Mouse (Mus musculus) hindbrain, embryonic 15.5 days (tissue): ENCODE measurements around the gene Ccdc57. TPM values are rescaled to one million over a fixed set of nuclear protein-coding genes. Genes with fewer than 3 reads are reported as not detected.

Source experiments
- ATAC-seq: fragments of 200-750 bp; cut with Nextera tagmentation; 2 replicates; pipeline ENCODE4 v1.8.0; 2017; ENCODE audit warnings: low read depth, moderate number of reproducible peaks, moderate TSS enrichment; ENCODE audit not compliant: low FRiP score
- H3K27ac ChIP-seq: fragments of 300-500 bp; sonication (generic); replicated peaks from 2 replicates; pipeline ENCODE4 v1.5.1; 2015; ENCODE audit warnings: mild to moderate bottlenecking, inconsistent platforms
- H3K27me3 ChIP-seq: fragments of 300-500 bp; sonication (generic); 2 replicates; pipeline ENCODE4 v1.6.1; 2015; ENCODE audit warnings: control low read depth, inconsistent platforms
- H3K36me3 ChIP-seq: fragments of 300-500 bp; sonication (generic); 2 replicates; pipeline ENCODE4 v1.6.1; 2015; ENCODE audit warnings: control low read depth, inconsistent platforms
- H3K4me1 ChIP-seq: fragments of 300-500 bp; sonication (generic); replicated peaks from 2 replicates; pipeline ENCODE4 v1.6.1; 2015; ENCODE audit warnings: control low read depth, inconsistent platforms
- H3K4me2 ChIP-seq: fragments of 300-500 bp; sonication (generic); 2 replicates; pipeline ENCODE4 v1.6.1; 2015; ENCODE audit warnings: moderate library complexity, mild to moderate bottlenecking, inconsistent platforms
- H3K4me3 ChIP-seq: fragments of 300-500 bp; sonication (generic); 2 replicates; pipeline ENCODE4 v1.5.1; 2015; ENCODE audit warnings: mild to moderate bottlenecking, inconsistent platforms
- H3K9ac ChIP-seq: fragments of 300-500 bp; sonication (generic); 2 replicates; pipeline ENCODE4 v1.6.1; 2015; ENCODE audit warnings: inconsistent platforms
- H3K9me3 ChIP-seq: fragments of 300-500 bp; sonication (generic); 2 replicates; pipeline ENCODE4 v1.6.1; 2016; ENCODE audit warnings: control low read depth, inconsistent platforms
- WGBS: fragments of 180-500 bp; shearing (Covaris S2); methylation state at CpG from one replicate; pipeline ENCODE4 v1.1.7; 2015; 5-methylcytosine and 5-hydroxymethylcytosine counted together
- polyA plus RNA-seq: library from polyadenylated mRNA; unstranded; fragments of >200 nt; fragmentation: Nextera tagmentation; extraction: Ambion mirVana; gene quantifications from 2 replicates; pipeline ENCODE4 v1.2.1, GENCODE M21; 2015

Ccdc57 gene
- polyA plus RNA-seq, 1 experiment from 2014 or later = 6.1 TPM

DNA sequence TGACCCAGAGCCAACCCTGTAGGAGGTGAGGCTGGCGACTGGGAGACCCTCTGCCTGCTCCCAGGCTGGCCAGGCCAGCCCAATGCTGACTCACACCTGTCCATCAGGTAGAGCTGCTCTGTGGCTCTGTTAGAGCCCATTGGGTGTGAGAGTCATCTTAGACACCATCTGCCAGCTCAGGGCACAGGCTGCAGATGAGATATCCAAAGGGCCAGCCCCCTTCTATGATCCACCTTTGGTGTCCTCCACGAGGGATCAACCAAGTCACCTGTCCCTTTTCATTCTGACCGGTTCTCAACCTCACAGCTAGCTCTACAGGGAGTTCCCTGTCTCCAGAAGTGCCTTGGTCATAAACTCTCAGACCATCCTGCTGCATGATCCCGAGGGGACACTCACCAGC lies 110.4 kb downstream of the Ccdc57 start:
- 64% methylated on average over 4 of the region's 4 CpGs for WGBS
- Histone ChIP-seq H3K4me3 (peak overlapping the region; percentile 64), H3K4me1 (peaks cover 45% of the 10 kb centered on the region), H3K36me3 (peaks cover 38% of the 10 kb centered on the region), H3K9ac (peak overlapping the region; percentile 85), H3K4me2 (peak overlapping the region; percentile 85), H3K27me3 (no peaks in the 10 kb centered on the region), H3K9me3 (no peaks in the 10 kb centered on the region), H3K27ac (no peak overlapping the region)
- ATAC-seq = no peak

DNA sequence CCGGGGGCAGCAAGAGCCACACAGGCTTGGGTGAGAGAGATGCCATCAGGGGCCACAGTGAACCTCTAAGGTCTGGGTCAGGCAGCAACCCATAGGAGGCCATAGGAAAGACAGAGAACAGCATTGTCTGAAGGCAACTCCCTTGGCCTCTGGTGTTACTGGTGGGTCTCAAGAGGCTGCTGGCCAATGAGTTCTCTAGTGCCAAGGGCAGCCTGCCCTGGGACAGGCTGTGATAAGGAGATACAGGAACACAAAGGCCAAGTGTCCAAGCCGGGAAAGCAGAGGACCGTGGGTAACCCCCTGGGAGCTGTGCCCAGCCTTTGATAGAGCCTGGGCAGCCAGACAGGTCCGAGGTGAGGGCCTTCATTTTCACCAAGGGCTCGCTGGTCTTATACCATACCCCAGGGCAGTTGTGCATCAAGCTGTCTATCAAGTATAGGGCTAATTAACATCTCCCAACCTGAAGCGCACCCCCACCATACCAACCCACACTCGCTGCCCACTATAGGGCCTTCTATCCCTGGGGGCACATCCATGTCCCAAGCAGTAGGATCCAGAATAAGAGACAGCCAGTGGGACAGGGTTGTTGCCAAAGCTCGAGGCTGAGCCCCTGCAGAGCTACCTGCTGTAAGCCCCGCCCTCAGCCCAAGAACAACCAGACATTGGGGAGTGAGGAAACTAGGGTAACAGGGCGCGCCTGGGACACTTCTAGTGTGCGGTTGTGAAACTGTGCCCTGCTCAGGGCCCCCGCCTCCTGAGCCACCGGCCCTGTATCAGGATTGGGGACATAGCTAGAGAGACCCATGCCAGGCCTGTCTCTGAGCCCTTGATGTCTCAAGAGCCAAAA lies 111.4 kb downstream of the Ccdc57 start:
- H3K9ac ChIP-seq = peak overlapping the region; percentile 85
- peaks cover 49% of the 10 kb centered on the region for H3K36me3 ChIP-seq
- no peaks in the 10 kb centered on the region for H3K27me3 ChIP-seq
- peak overlapping the region; percentile 85 for H3K4me2 ChIP-seq
- 77% methylated on average over 14 of the region's 14 CpGs for WGBS
- peak overlapping the region; percentile 64 for H3K4me3 ChIP-seq
- H3K27ac ChIP-seq = no peak overlapping the region
- H3K4me1 ChIP-seq = peaks cover 45% of the 10 kb centered on the region
- ATAC-seq = no peak
- no peaks in the 10 kb centered on the region for H3K9me3 ChIP-seq

DNA sequence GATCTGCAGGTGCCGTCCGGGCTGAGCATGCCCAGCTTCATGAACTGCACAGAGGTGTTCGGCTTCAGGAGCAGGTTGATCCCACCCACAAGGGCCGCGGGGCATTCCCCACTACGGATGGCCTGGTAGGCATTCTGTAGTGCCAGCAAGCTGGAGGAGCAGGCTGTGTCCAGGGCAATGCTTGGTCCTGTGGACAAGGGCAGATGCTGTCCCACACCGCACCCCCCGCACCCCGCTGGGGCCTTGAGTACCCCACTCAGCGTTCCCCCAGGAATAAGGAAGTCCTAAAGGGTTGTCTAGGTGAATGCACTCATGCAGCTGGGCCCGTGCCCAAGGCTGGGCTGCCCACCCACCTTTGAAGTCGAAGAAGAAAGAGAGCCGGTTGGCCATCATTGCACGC lies 112.1 kb downstream of the Ccdc57 start:
- Histone ChIP-seq H3K4me1 (peaks cover 38% of the 10 kb centered on the region), H3K27ac (no peak overlapping the region), H3K27me3 (no peaks in the 10 kb centered on the region), H3K36me3 (peaks cover 56% of the 10 kb centered on the region), H3K4me3 (no peak overlapping the region), H3K4me2 (peak overlapping the region; percentile 85; the same call in 1 of the 2 replicates), H3K9ac (no peak overlapping the region), H3K9me3 (no peaks in the 10 kb centered on the region)
- 83% methylated on average over 14 of the region's 14 CpGs for WGBS
- ATAC-seq = no peak

DNA sequence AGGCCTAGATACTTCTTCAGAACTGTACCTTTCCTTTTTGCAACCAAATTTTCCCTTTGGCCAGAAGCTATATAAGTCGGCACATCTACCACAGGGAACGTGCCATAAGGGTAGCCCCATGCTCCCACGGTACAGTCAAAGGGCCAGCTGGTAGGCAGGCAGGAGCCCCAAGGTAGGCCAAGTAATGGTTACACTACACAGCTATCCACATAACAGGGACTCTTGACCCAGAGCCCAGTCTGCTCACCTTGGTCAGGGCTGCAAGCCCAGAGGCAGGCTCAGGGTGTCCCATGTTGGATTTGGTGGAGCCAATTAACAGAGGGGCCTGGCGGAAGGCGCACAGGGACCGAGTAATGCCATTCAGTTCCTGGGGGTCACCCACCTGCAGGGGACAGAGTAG lies 113.1 kb downstream of the Ccdc57 start:
- ATAC-seq = no peak
- peaks cover 65% of the 10 kb centered on the region for H3K36me3 ChIP-seq
- no peak overlapping the region for H3K9ac ChIP-seq
- no peaks in the 10 kb centered on the region for H3K9me3 ChIP-seq
- peaks cover 29% of the 10 kb centered on the region for H3K4me1 ChIP-seq
- WGBS = 97% methylated on average over 6 of the region's 6 CpGs
- H3K27ac ChIP-seq = no peak overlapping the region
- H3K27me3 ChIP-seq = no peaks in the 10 kb centered on the region
- no peak overlapping the region for H3K4me2 ChIP-seq
- H3K4me3 ChIP-seq = no peak overlapping the region

DNA sequence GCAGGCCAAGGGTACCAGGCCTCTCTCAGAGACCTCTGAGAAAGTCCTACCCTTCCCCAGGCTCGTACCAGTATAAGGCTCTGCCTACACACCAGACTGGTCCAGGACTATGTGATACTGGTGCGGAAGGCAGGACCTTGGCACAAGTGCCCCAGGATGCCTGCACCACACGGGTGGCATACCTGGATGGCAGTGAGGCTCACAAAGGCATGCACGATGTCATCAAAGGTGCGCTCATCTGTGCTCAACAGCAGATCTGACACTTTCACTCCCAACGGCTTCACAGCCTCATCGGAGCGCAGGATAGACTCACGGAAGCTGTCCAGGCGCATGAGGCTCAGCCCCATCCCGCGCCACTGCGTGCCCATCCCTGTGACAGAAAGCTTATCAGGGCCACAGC lies 114.4 kb downstream of the Ccdc57 start:
- Histone ChIP-seq H3K36me3 (peaks cover 78% of the 10 kb centered on the region), H3K4me1 (peaks cover 29% of the 10 kb centered on the region), H3K9me3 (no peaks in the 10 kb centered on the region), H3K4me2 (no peak overlapping the region), H3K27ac (no peak overlapping the region), H3K4me3 (no peak overlapping the region), H3K27me3 (no peaks in the 10 kb centered on the region), H3K9ac (no peak overlapping the region)
- no peak for ATAC-seq
- WGBS = 95% methylated on average over 13 of the region's 13 CpGs

DNA sequence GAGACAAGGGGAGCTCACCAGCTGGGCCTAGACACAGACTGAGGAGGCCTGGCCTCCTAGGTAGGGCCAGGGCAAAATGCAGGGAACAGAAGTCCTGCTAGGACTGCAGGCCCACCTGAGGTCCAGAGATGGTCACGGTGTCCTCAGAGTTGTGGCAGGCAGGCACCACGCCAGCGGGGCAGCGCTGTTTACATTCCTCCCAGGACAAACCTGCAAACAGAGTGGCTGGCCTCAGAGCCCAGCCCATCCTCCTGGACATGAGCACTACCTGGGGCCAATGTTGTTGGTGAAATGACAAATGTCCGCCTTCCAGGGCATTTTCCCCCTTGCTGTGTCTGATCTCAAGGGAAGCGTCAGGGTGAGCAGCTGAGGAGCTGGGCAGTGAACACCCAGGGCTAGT lies 115.3 kb downstream of the Ccdc57 start:
- H3K27ac ChIP-seq = no peak overlapping the region
- 91% methylated on average over 6 of the region's 6 CpGs for WGBS
- H3K4me3 ChIP-seq = no peak overlapping the region
- no peak overlapping the region for H3K4me2 ChIP-seq
- peaks cover 21% of the 10 kb centered on the region for H3K4me1 ChIP-seq
- H3K36me3 ChIP-seq = peaks cover 87% of the 10 kb centered on the region
- H3K9me3 ChIP-seq = no peaks in the 10 kb centered on the region
- no peak for ATAC-seq
- no peaks in the 10 kb centered on the region for H3K27me3 ChIP-seq
- H3K9ac ChIP-seq = no peak overlapping the region

DNA sequence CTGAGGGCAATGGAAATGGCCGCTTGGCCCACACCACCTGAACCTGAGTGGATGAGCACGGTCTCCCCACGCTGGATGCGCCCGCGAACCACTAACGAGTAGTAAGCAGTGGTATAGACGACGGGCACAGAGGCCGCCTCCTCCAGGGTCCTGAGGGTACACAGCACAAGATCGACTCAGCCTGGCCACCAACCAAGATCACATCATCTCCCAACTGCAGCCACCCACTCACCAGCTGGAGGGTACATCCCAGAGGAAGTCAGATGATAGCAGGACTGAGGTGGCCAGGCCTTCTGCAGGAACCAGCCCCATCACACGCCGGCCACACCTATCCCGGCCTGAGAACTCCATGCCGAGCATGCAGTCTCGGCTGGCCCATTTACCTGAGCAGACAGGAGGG lies 120.6 kb downstream of the Ccdc57 start:
- H3K4me1 ChIP-seq = no peaks in the 10 kb centered on the region
- no peaks in the 10 kb centered on the region for H3K27me3 ChIP-seq
- ATAC-seq = no peak
- H3K36me3 ChIP-seq = peaks cover 99% of the 10 kb centered on the region
- WGBS = 96% methylated on average over 16 of the region's 16 CpGs
- H3K9me3 ChIP-seq = no peaks in the 10 kb centered on the region
- H3K4me2 ChIP-seq = no peak overlapping the region
- no peak overlapping the region for H3K4me3 ChIP-seq
- no peak overlapping the region for H3K27ac ChIP-seq
- no peak overlapping the region for H3K9ac ChIP-seq

DNA sequence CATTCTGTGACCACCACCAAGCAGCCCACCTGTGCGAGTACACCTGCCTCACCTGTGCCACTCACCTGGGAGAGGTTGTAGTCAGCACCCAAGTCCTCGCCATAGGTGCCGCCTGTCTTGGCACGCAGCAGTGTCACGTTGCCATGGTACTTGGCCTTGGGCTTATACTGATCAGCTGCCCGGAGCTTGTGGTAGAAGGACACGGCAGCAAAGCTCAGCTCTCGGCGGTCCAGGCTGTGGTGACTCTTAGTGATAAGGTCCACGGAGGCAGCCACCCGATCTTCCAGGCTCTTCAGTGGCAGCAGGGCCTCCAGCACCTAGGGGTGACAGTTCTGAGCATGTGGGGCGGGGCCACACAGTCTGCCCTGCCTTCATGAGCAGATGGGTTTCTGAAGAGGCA lies 124.7 kb downstream of the Ccdc57 start:
- Histone ChIP-seq H3K9me3 (no peaks in the 10 kb centered on the region), H3K36me3 (peaks cover 75% of the 10 kb centered on the region), H3K4me2 (no peak overlapping the region), H3K4me3 (no peak overlapping the region), H3K27me3 (no peaks in the 10 kb centered on the region), H3K9ac (no peak overlapping the region), H3K4me1 (no peaks in the 10 kb centered on the region), H3K27ac (no peak overlapping the region)
- 93% methylated on average over 12 of the region's 12 CpGs for WGBS
- no peak for ATAC-seq

DNA sequence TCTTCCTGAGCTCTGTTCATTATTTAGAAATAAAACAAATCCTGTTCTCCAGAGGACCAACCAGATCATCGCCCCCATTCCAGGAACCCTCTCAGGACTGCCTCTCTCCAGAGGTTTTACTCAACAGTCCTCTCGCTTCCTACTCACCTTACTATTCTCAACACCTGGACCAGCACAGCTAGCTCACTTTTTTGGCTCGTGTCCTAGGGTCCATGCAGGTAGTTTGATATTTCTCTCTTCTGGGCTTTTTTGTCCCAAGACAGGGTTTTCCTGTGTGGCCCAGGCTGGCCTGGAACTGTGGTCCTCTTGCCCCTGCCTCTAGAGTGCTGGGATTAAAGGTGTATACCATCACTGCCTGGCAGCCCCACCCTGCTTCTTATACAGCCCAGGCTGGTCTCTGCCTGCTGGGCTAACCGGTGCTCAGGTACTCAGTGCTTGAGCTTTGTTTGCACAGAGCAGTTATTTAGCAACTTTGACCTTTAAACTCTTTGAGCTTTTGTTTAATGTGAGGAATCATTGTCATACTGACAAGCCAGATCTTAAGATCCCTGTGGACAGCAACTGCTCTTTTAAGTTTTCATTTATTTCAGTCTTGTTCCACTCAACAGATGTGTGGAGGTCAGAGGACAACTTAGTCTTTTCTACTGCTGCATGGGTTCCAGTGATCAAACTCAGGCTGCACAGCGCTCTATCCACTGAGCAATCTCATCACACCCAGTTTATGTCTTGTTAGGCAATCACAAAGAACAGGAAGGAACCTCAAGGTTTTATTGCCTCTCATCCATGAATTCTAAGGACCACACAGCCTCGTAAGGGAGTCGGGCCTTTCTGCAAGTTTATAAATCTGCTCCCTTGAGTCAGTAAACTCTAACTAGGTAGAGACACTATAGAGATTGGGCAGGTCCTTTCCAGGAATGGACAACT lies 127.0 kb downstream of the Ccdc57 start:
- Histone ChIP-seq H3K9ac (no peak overlapping the region), H3K36me3 (peaks cover 51% of the 10 kb centered on the region), H3K9me3 (no peaks in the 10 kb centered on the region), H3K4me2 (no peak overlapping the region), H3K27me3 (no peaks in the 10 kb centered on the region), H3K27ac (no peak overlapping the region), H3K4me3 (no peak overlapping the region), H3K4me1 (no peaks in the 10 kb centered on the region)
- 89% methylated on average over 7 of the region's 7 CpGs for WGBS
- no peak for ATAC-seq

DNA sequence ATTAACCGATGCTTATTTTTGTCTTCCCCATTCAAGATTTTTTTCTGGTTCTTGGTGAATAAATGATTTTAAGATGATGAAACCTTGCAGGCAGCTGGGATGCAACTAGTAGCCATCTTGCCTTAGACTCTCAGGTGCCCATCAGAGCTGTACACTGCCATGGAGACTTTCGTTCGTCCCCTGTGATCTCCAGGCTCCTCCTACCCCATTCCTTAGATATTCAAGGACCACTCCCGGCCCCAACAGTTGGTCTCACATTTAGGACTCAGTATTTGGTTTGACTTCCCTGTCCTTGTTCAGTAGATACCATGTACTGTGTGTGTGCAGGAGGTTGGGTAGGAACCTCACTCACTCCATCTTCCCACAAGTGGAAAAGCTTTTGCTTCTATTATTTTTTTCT lies 127.9 kb downstream of the Ccdc57 start:
- peaks cover 42% of the 10 kb centered on the region for H3K36me3 ChIP-seq

DNA sequence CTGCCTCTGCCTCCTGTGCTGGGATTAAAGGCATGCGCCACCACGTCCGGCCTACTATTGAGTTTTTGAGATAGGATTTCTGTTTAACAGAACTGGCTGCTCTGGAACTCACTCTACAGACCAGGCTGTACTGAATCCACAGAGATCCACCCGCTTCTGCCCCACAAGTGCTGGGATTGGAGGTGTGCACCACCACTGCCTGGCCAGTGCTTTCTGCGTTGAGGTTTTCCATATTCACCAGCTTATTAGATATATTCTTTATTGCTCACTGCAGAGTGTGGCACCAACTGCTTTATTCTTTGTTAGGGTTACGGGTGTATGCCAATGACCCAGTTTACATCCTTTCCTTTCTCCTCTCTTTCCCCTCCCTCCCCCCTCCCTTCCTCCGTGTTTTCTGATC lies 128.4 kb downstream of the Ccdc57 start:
- Histone ChIP-seq H3K9me3 (no peaks in the 10 kb centered on the region), H3K4me3 (no peak overlapping the region), H3K9ac (no peak overlapping the region), H3K36me3 (peaks cover 37% of the 10 kb centered on the region), H3K27ac (no peak overlapping the region), H3K27me3 (no peaks in the 10 kb centered on the region), H3K4me1 (0 out of 2 replicates have a peak, but pooled peaks cover 4% of the 10 kb centered on the region), H3K4me2 (no peak overlapping the region)
- no peak for ATAC-seq
- 75% methylated on average over 7 of the region's 7 CpGs for WGBS

More for the DNA sequence above, 127.9 kb downstream of the Ccdc57 start:
- no peak overlapping the region for H3K27ac ChIP-seq
- H3K4me2 ChIP-seq = no peak overlapping the region
- 73% methylated on average over 4 of the region's 4 CpGs for WGBS
- no peak overlapping the region for H3K4me3 ChIP-seq
- H3K4me1 ChIP-seq = 0 out of 2 replicates have a peak, but pooled peaks cover 4% of the 10 kb centered on the region
- no peak for ATAC-seq
- no peak overlapping the region for H3K9ac ChIP-seq
- no peaks in the 10 kb centered on the region for H3K27me3 ChIP-seq
- H3K9me3 ChIP-seq = no peaks in the 10 kb centered on the region
